Mouse (Mus musculus) forebrain, embryonic 11.5 days (tissue): ENCODE data around the gene Pus1. TPM values are rescaled to one million over a fixed set of nuclear protein-coding genes. Genes with fewer than 3 reads are reported as not detected.
"Not testable (repeated sequence)": the region's sequence is repeated elsewhere in the genome, so short reads cannot be mapped to it uniquely, and the experiment has no call there.

Source experiments
- ATAC-seq: fragments of 200-750 bp; cut with Nextera tagmentation; replicated peaks from 2 replicates; pipeline ENCODE4 v1.8.0; 2017; ENCODE audit warnings: moderate TSS enrichment; ENCODE audit not compliant: low FRiP score
- DNase-seq: peaks from one replicate; pipeline ENCODE4 v3.0.0-alpha.2; 2017; ENCODE audit warnings: low spot score
- H3K27ac ChIP-seq: fragments of 300-500 bp; sonication (generic); 2 replicates; pipeline ENCODE4 v1.5.1; 2014; ENCODE audit warnings: low read depth, low read length
- H3K27me3 ChIP-seq: fragments of 300-500 bp; sonication (generic); 2 replicates; pipeline ENCODE4 v1.6.1; 2014; ENCODE audit warnings: mild to moderate bottlenecking, low read length, mixed read lengths; ENCODE audit not compliant: control insufficient read depth, insufficient read depth
- H3K36me3 ChIP-seq: fragments of 300-500 bp; sonication (generic); 2 replicates; pipeline ENCODE4 v1.6.1; 2014; ENCODE audit warnings: mild to moderate bottlenecking, low read length, moderate library complexity, mixed read lengths; ENCODE audit not compliant: control insufficient read depth, insufficient read depth
- H3K4me1 ChIP-seq: fragments of 300-500 bp; sonication (generic); replicated peaks from 2 replicates; pipeline ENCODE4 v1.6.1; 2014; ENCODE audit warnings: low read length, mixed read lengths; ENCODE audit not compliant: control insufficient read depth, insufficient read depth
- H3K4me2 ChIP-seq: fragments of 300-500 bp; sonication (generic); 2 replicates; pipeline ENCODE4 v1.6.1; 2014; ENCODE audit warnings: low read depth, mild to moderate bottlenecking, low read length, moderate library complexity, mixed read lengths; ENCODE audit not compliant: severe bottlenecking
- H3K4me3 ChIP-seq: fragments of 300-500 bp; sonication (generic); 2 replicates; pipeline ENCODE4 v1.5.1; 2014; ENCODE audit warnings: low read depth, low read length
- H3K9ac ChIP-seq: fragments of 300-500 bp; sonication (generic); 2 replicates; pipeline ENCODE4 v1.6.1; 2014; ENCODE audit warnings: low read length
- H3K9me3 ChIP-seq: fragments of 300-500 bp; sonication (generic); 2 replicates; pipeline ENCODE4 v1.6.1; 2016; ENCODE audit warnings: low read length, mixed read lengths; ENCODE audit not compliant: control insufficient read depth
- WGBS: fragments of 180-500 bp; shearing (Covaris S2); extraction: QIAGEN DNeasy Blood & Tissue Kit; methylation state at CpG from one replicate; pipeline ENCODE4 v1.1.7; 2014; 5-methylcytosine and 5-hydroxymethylcytosine counted together
- polyA plus RNA-seq: library from polyadenylated mRNA; unstranded; fragments of >200 nt; fragmentation: Nextera tagmentation; extraction: Ambion mirVana; gene quantifications from 2 replicates; pipeline ENCODE4 v1.2.1, GENCODE M21; 2014

The Pus1 gene
- polyA plus RNA-seq, 1 experiment from 2014 or later: 23.2 TPM

DNA sequence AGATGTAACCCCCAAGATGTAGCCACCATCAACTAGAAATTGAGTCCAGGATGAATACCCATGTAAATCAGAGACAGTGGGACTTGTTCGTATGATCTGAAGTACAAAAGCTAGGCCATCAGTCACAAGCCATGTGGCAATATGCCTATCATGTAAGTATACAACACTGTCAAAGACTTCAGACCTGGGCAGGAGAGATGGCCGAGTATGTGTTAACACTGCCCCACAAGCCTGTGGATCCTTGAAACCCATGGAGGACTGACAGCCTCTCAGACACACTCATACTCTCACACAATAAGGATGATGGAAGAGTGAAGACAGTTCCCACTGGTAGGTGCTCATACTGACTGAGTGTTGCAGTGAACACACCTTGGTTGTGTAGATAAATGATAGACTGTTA, 4.3 kb downstream of the Pus1 start:
- peaks cover 6% of the 10 kb centered on the region; the same call in 1 of the 2 replicates for H3K36me3 ChIP-seq
- no peak overlapping the region for H3K27ac ChIP-seq
- H3K4me1 ChIP-seq: peaks cover 6% of the 10 kb centered on the region
- H3K4me2 ChIP-seq: no peak overlapping the region
- DNase-seq: peak; percentile 21
- ATAC-seq: no peak
- H3K4me3 ChIP-seq: no peak overlapping the region
- 93% methylated on average over 2 of the region's 2 CpGs for WGBS
- no peak overlapping the region for H3K9ac ChIP-seq
- H3K9me3 ChIP-seq: no peaks in the 10 kb centered on the region
- no peaks in the 10 kb centered on the region for H3K27me3 ChIP-seq

- H3K36me3 ChIP-seq: peaks cover 6% of the 10 kb centered on the region; the same call in 1 of the 2 replicates
- H3K4me2 ChIP-seq: no peak overlapping the region
- ATAC-seq (no peak), DNase-seq (peak; percentile 37)
- H3K9me3 ChIP-seq: no peaks in the 10 kb centered on the region
- no peaks in the 10 kb centered on the region for H3K27me3 ChIP-seq
- H3K27ac ChIP-seq: no peak overlapping the region
- H3K4me3 ChIP-seq: no peak overlapping the region
- H3K4me1 ChIP-seq: peaks cover 4% of the 10 kb centered on the region
- WGBS: 93% methylated on average over 11 of the region's 11 CpGs
- no peak overlapping the region for H3K9ac ChIP-seq
These were observed 5.9 kb downstream of the Pus1 start for GRCm38 (mm10) chr5:110774511-110774910.

GRCm38 (mm10) chr5:110772945-110773344, 7.5 kb downstream of the Pus1 start:
- 91% methylated on average over 10 of the region's 10 CpGs for WGBS
- H3K4me1 ChIP-seq, H3K9me3 ChIP-seq, H3K4me3 ChIP-seq, H3K4me2 ChIP-seq, H3K9ac ChIP-seq, H3K27me3 ChIP-seq, H3K27ac ChIP-seq, DNase-seq, H3K36me3 ChIP-seq, ATAC-seq: not testable (repeated sequence)

GRCm38 (mm10) chr5:110770448-110771158, 9.9 kb downstream of the Pus1 start, which contains the start of gene Ep400:
Gene Ep400 (minus strand): TSS chr5:110770717.
- peak; percentile 100 for DNase-seq
- peak within 1 kb of the TSS; percentile 94 for H3K4me3 ChIP-seq
- H3K4me2 ChIP-seq: peak within 1 kb of the TSS; percentile 74
- ATAC-seq: peak; percentile 98
- under 1% methylated on average over 82 of the region's 83 CpGs for WGBS
- peaks cover 4% of the 10 kb centered on the region; the same call in 1 of the 2 replicates for H3K4me1 ChIP-seq
- no peaks in the 10 kb centered on the region for H3K9me3 ChIP-seq
- no peaks in the 10 kb centered on the region for H3K27me3 ChIP-seq
- peaks cover 6% of the 10 kb centered on the region; the same call in 1 of the 2 replicates for H3K36me3 ChIP-seq
- H3K9ac ChIP-seq: peak within 1 kb of the TSS; percentile 89
- H3K27ac ChIP-seq: peak within 1 kb of the TSS; percentile 95

- Histone ChIP-seq H3K9me3 (no peaks in the 10 kb centered on the region), H3K4me2 (peak overlapping the region; percentile 74), H3K27me3 (no peaks in the 10 kb centered on the region), H3K4me3 (peak overlapping the region; percentile 94), H3K27ac (peak overlapping the region; percentile 95), H3K9ac (peak overlapping the region; percentile 89), H3K4me1 (peaks cover 4% of the 10 kb centered on the region; the same call in 1 of the 2 replicates), H3K36me3 (peaks cover 3% of the 10 kb centered on the region; the same call in 1 of the 2 replicates)
- DNase-seq: no peak
- peak; percentile 76 for ATAC-seq
- under 1% methylated on average over 54 of the region's 58 CpGs for whole genome bisulfite sequencing
These were observed 10.4 kb downstream of the Pus1 start for GRCm38 (mm10) chr5:110770031-110770445.

DNA sequence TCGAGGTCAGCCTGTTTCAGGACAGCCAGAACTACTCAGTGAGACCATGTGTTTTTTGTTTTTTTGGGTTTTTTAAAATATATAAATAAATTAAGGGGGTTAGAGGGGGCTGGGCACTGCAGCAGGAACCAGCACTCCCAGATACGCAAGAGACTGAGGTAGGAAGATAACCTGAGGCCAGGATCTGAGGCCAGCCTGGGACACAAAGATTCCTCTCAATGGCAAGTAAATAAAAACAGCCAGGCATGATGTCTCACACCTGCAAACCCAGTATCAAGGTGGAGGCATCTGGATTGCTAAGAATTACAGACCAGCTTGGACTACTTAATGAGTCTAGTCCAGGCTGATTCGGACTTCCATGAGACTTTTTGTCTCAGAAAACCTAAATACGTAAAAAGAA, 11.2 kb downstream of the Pus1 start:
- Histone ChIP-seq H3K4me1 (peaks cover 4% of the 10 kb centered on the region; the same call in 1 of the 2 replicates), H3K9ac (peak overlapping the region; percentile 89), H3K27ac (no peak overlapping the region), H3K4me3 (peak overlapping the region; percentile 94), H3K4me2 (peak overlapping the region; percentile 74), H3K27me3 (no peaks in the 10 kb centered on the region), H3K9me3 (no peaks in the 10 kb centered on the region), H3K36me3 (peaks cover 2% of the 10 kb centered on the region; the same call in 1 of the 2 replicates)
- ATAC-seq: no peak
- 68% methylated on average over 4 of the region's 4 CpGs for WGBS
- no peak for DNase-seq

- Histone ChIP-seq H3K27ac (no peak overlapping the region), H3K9ac (no peak overlapping the region), H3K4me3 (no peak overlapping the region), H3K4me2 (no peak overlapping the region), H3K27me3 (no peaks in the 10 kb centered on the region), H3K9me3 (no peaks in the 10 kb centered on the region), H3K36me3 (no peaks in the 10 kb centered on the region), H3K4me1 (no peaks in the 10 kb centered on the region)
- ATAC-seq (no peak), DNase-seq (no peak)
- WGBS: 95% methylated on average over 8 of the region's 8 CpGs
These were observed 16.6 kb downstream of the Pus1 start for GRCm38 (mm10) chr5:110763890-110764289.

DNA sequence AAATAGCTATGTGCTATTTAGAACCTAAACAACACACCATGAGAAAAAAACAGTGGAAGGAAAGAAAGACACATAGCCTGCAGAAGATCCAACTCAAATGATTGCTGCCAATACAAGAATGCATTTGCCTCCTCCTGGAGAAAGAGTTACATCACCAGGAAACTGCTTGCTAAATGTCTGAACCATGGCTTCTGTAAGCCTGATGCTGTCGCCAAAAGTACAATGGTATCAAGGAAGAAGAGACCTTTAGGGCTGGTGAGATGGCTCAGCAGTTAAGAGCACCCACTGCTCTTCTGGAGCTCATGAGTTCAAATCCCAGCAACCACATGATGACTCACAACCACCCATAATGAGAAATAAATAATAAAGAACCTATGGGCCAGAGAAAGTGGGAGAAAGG, 35.4 kb downstream of the Pus1 start:
- Histone ChIP-seq H3K36me3 (no peaks in the 10 kb centered on the region), H3K4me3 (no peak overlapping the region), H3K4me2 (no peak overlapping the region), H3K9me3 (no peaks in the 10 kb centered on the region), H3K27ac (no peak overlapping the region), H3K27me3 (no peaks in the 10 kb centered on the region), H3K4me1 (no peaks in the 10 kb centered on the region), H3K9ac (no peak overlapping the region)
- ATAC-seq (no peak), DNase-seq (no peak)
- WGBS: 72% methylated on average over 1 of the region's 1 CpGs
